Mouse (Mus musculus) kidney, adult 8-10 months (tissue): Measurements from ENCODE around the gene Ifnl3.
A peak's percentile ranks its signal among the peaks of the same experiment; 100 is the strongest.

ENCODE experiments used
- DNase-seq, 2 experiments: peaks; one replicate each; pipeline ENCODE4 v3.0.0; 2022

Ifnl3 gene

GRCm38 (mm10) chr7:28547154-28547553 lies 24.5 kb downstream of the Ifnl3 start, which contains the start of gene Nccrp1:
Gene Nccrp1 (minus strand): TSS chr7:28547254.
- no peak for DNase-seq

- no peak for DNase-seq
These were observed 25.0 kb downstream of the Ifnl3 start for GRCm38 (mm10) chr7:28547628-28548027.

- no peak for DNase-seq
These were observed 30.4 kb downstream of the Ifnl3 start for GRCm38 (mm10) chr7:28553076-28553475.

GRCm38 (mm10) chr7:28555939-28556535 lies 33.4 kb downstream of the Ifnl3 start:
- DNase-seq = no peak

GRCm38 (mm10) chr7:28557069-28557468 lies 34.4 kb downstream of the Ifnl3 start:
- no peak for DNase-seq

GRCm38 (mm10) chr7:28557708-28558107 lies 35.1 kb downstream of the Ifnl3 start:
- no peak for DNase-seq

- peak; percentile 78 to 80 for DNase-seq
These were observed 35.9 kb downstream of the Ifnl3 start for GRCm38 (mm10) chr7:28558486-28558885.

- no peak for DNase-seq
These were observed 38.2 kb downstream of the Ifnl3 start for GRCm38 (mm10) chr7:28560856-28561255.

GRCm38 (mm10) chr7:28561967-28562366 lies 39.3 kb downstream of the Ifnl3 start:
- DNase-seq = no peak

- DNase-seq = no peak
These were observed 39.7 kb downstream of the Ifnl3 start for GRCm38 (mm10) chr7:28562371-28562770.

GRCm38 (mm10) chr7:28562951-28563350 lies 40.3 kb downstream of the Ifnl3 start:
- DNase-seq = no peak

- no peak for DNase-seq
These were observed 42.8 kb downstream of the Ifnl3 start for GRCm38 (mm10) chr7:28565407-28565806.

- no peak for DNase-seq
These were observed 44.9 kb downstream of the Ifnl3 start for GRCm38 (mm10) chr7:28567539-28567938.

- peak in 1 of 2 experiments; percentile 72 for DNase-seq
These were observed 45.6 kb downstream of the Ifnl3 start for GRCm38 (mm10) chr7:28568253-28568652.

- peak; percentile 95 to 97 for DNase-seq
These were observed 47.8 kb downstream of the Ifnl3 start for GRCm38 (mm10) chr7:28570291-28570981.

GRCm38 (mm10) chr7:28570982-28571682 lies 48.5 kb downstream of the Ifnl3 start:
- DNase-seq = peak in 1 of 2 experiments; percentile 48

- DNase-seq = peak; percentile 63 to 73
These were observed 50.1 kb downstream of the Ifnl3 start for GRCm38 (mm10) chr7:28572689-28573088.

- no peak for DNase-seq
These were observed 50.6 kb downstream of the Ifnl3 start for GRCm38 (mm10) chr7:28573236-28573635.
